Mouse (Mus musculus) urinary bladder, postnatal 10 days (tissue): Measurements from ENCODE around the gene Lgmn.

Experiments used
- DNase-seq: peaks from one replicate; pipeline ENCODE4 v3.0.0; 2022; ENCODE audit warnings: low spot score

Lgmn gene

DNA sequence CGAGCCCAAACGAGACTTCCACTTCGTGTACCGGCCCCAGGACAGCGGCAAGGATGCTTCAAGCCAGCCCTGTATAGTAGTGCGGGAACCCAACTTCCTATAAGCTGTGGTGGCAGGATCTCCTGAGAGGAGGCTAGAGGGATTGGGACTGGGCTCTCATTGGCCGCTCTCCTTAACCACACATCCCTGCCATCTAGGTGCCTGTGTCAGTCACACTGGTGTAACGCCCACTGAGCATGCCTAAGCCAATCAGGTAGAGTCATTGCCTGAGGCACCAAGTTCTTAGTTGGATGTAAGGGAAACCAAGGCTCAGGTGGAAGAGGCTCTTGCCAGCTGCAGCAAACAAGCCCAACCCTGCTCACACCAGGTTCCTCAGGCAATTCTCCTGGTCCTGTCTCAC is 49.6 kb downstream of the Lgmn start:
- no peak for DNase-seq

DNA sequence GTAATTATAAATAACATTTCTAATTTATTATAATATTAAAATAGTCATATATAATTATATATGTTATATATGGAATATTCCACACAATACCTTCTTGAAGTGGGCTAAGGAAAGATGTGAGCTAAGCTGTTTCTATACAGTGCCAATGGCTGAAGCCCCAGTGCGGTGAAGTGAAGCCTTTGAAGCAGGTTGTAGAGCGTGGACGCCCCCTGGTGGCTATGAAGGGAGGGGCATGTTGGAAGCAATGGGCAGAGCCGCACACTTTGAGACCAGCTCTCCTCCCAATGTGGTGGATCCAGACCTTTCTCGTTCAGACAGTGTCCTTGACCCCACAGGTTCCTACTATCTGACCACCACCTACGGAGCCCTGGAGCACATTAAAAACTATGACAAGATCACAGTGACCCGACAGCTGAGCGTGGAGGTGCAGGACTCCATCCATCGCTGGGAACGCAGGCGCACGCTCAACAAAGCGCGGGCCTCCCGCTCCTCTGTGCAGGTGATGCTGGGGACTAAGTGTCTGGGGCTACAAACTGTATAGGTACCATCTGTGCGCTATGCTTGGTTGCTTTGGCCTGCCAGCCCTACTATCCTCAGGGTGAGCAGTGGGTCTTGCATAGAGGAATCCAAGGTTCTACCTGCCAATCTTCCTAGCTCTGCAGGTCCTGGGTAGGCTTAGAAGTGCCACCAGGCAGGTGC is 52.2 kb downstream of the Lgmn start:
- DNase-seq, result peak; percentile 53

DNA sequence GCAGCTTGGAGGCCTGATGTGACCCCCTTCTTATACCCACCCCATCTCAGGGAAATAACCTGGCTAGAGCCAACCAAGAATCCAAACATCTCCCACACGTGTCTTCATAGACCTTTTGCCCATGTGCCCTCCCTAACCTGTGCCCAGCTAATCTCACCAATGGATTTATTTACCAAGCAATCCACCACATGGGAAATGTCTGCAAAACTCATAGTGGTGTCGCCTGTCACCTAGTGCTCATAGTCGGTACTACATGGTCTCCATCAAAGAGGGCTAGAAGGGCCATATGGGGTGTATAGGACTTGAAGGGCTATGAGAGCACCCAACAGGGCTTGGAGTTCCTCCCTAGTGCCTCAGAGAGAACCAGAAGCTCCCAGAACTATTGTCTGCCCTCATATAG is 54.8 kb downstream of the Lgmn start:
- no peak for DNase-seq

DNA sequence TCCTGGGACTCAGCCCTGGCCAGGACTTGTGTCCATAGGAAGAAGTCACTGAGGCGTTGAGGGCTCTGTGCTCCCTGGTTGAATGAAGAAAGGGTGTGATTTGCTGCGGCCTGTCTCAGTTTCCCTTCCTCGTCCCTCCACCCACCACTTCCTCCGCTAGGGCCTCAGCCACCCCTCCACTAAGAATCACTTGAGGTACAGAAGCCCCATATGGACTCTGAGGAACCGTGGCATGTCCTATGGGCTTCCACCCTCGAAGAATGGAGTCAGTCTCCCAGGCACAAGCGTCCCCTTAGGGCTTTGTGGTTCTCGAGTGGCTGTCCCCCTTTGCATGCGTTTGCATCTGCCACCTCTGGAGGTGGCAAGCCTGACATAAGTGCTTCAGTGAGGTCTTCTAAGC is 56.3 kb downstream of the Lgmn start:
- DNase-seq, result no peak

DNA sequence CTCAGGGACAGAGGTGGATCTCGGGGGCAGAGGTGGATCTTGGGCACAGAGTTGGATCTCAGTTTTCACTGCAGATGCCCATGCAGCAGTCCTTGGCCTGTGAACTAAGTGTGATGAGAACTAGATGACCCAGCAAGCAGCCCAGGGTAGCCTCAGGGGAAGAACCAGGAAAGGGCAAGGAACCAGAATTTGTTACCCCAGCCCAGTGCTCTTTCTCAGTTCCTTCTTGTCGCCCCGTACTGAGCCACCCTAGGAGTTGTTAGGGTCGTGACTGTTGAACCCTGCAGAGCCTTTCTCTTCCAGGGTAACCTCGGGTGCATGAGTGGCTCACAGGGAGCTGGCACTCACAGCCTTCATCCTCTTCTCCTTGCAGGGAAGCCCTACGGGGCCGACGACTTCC is 57.4 kb downstream of the Lgmn start:
- DNase-seq, result no peak

DNA sequence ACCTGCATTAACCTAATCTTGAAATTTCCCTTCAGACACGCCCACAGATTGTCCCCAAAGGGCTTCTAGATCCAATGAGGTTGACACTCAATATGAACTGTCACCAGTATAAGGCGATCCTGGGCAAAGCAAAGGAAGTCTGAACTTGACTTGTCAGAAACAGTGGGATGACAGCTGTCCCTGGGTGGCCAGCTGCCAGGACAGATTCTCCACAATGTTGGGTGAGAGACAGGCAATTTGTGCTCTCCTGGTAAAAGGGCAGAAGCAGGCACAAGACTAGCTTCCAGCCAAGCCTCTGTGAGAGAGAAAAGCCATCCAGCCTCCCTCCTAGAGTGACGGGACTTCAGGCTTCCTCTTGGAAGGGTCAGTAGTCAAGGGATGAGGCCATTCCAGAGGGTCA is 67.3 kb downstream of the Lgmn start:
- no peak for DNase-seq

DNA sequence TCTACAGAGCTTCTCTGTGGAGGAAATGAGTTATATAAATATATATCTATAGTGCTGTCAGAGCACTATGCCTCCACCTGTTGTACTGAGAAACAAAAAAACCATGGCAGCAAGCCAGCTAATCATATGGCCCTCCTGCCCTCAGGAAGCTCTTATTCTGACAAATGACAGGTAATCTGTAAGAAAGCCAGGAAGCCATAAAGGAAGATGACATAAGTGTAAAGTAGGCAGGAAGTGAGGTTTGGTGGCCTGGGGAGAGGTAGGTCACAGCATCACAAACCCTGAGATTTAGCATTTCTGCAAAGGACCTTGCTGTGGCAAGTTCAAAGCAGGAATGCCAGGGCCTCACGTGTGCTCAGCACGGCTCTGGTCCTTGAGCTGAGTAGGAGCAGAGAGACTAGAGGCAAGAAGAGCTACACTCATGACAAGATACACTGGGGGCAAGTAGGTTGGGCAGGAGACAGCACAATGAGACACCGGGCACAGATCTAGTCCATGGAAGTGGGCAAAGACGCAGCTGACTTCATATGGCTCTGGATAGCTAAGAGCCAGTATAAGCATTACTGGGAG is 68.6 kb downstream of the Lgmn start:
- no peak for DNase-seq

DNA sequence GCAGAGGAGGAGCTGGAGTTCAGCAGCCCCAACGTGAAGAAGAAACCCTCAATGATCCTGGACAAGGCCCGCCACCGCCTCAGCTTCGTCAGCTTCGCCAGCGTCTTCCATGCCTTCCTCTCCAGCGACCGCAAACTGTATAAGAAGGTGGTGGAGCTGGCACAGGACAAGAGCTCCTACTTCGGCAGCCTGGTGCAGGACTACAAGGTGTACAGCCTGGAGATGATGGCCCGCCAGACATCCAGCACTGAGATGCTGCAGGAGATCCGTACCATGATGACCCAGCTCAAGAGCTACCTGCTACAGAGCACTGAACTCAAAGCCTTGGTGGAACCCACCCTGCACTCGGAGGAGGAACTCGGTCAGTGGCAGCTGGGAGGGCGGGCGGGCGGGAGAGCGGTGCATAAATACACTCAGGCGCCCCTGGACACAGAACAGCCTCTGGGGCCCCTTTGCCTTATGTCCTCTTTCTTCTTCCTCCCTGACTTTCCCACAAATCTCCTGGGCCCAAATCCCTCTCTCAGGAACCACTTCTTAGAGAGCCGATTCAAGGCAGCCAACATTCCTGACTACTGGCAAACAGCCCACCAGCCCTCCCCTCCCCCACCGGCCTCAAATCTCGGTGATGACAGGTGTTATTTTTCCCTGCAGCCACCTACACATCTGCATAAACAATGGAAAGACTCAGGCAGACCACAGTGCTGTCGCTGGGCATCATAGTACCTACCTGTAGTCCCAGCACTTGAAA is 70.0 kb downstream of the Lgmn start:
- DNase-seq, result no peak

DNA sequence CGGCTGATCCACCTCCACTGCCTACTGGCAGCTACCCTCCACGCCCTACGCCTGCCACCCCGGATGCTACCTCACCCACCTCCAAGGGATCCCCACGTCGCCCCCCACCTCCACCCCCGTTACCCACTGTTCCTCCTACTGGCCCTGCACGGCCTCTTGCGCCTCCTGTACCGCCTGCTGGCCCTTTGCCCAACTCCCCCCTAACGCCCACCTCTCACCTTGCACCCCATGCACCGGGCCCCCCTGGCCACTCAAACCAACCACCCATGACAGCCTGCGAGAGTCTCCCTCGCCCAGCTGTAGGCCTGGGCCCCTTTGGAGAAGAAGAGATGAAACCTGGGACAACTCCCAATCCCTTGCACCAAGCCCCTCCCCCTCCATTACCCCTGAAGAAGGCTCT is 71.1 kb downstream of the Lgmn start:
- DNase-seq, result no peak

DNA sequence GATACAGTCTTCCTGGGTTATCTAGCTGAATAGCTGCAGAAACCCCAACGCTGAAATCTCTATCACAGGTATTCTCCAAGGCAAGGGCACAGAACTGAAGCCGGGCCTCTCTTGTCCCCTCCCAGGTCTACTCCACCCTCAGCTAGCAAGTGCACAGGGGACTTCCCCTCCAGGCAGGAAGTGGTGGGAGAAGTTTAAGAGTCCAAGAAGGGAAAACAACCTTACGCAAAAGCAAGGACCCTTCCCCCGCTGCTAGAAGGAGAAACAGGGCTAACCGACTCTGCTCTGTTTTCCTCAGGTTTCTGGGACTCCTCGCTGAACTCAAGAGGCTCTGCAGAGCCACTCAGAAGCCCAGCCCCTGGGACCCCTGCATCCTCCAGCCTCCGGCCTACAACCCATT is 71.5 kb downstream of the Lgmn start:
- no peak for DNase-seq

DNA sequence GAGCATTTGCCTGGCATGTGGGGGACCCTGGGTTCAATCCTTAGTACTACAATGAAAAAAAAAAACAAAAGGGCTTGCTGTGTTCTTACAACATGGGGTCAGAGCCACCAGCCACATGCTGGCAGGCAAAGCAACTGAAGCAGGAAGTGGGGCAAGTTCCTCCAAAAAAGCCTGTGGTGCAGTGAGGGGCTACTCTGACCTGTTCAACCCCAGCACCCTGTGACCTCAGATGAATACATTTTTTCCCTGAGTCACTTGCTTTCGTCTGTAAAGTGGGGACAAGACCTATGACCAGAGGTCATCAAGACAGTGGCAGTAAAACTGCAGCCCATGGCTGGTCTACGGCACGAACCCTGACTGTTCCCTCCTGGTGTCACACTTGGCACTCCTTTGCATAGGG is 72.5 kb downstream of the Lgmn start:
- no peak for DNase-seq

DNA sequence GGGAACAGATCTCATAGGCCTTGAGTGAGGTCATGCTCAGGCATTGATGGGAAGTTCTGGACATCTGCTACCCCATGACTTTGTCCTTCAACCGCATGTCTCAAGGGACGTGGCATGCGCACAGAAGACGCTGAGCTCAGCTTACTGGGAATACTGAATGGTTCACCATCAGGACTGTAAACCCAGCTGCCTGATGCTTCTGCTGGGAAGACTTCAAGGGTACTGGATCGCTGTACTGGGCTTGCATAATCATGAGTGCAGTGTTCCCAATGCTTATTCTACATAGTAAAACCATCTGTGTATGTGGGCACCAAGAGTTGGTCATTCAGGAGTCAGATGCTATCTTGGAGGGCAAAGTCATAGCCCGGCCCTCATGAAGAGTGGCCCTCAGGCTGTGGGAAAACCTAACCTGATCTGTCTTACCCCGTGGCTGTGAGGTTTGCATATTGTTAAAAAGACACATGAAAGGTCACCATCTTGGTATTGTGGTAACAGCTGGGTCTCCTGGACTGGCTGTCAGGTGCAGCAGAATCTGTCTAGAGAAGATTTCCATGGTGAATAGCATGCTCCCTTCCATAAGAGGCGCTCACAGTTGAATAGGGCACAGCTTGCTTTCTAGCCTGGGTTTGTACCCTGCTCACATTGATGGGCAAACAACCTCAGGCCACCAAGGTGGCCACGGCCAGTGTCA is 73.3 kb downstream of the Lgmn start:
- DNase-seq, result no peak

DNA sequence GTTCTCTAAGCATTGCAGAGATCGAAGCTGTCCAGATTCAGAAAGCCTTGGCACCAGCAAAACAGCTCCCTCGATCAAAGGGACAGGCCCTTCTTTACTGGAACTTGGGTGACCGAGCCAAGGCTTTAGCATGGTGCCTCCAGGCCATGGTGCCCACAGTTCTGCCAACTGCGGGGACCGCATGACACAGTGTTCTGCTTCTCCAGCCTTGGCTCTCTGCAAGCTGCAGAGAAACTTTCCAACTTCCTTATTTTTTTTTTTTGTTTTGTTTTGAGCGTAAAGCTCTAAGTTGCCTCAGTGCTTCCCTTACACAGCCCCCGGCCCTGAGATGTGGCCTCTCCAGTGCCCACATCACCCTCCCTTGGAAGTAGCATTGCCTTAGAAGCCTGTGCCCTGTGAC is 74.6 kb downstream of the Lgmn start:
- no peak for DNase-seq

DNA sequence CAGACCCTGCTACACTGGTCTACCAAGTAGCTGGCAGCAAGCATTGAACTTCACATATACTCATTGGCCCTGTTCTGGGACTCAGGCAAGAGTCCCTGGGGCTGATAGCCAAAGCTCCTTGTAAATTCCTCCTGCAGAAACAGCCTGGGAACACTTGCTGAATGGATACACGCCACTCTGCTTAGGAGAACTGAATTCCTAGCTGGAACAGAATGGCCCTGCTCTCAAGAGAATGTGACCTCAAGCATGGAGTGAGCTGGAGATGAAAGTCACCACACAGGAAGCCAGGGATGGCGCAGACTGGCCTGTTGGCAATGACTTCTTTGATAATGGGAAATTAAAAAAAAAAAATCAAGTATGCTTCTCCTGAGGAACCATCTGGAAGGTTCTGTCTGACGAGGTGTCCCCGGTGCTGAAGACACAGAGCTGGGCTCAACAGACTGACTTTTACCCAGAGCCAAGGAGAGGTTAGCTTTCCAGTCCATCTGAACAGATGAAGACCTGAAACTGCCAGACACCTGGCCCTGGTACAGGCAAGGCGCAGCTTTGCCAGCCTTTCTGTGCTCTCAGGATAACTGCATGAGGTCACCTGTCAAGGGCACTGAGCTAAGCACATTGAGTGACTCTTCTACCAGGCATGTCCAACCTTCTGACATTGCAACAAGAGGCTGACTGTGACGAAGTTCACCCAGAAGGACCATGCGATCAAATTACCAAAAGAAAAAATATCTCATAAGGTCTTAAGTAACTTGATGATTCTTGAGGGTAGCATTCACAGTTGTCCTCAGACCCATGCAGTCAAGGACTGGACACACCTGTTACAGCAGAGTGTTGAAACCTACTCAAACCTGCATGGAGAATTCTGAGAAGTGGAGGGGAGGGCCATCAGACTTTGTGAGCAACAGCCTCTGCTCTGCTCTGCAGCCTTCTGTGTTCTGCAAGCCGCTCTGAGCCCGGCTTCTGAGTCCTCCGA is 78.1 kb downstream of the Lgmn start:
- DNase-seq, result no peak

DNA sequence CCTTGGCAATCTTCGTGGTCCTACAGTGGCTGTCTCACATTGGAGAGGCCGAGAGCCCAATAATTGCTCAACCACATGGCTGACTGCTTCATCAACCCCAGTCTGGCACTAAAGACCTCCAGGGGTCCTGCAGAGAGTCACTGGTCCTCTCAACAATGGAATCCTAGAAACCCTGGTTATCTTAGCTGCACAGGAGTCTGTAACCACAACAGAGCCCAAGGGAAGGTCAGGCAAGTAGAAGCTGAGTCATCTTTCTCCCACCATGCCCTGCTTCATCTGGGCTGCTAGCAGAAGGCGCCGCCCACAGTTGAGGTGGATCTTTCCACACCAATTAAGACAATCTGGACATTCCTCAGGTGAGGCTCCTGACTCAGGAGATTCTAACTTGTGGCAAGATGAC is 80.2 kb downstream of the Lgmn start:
- no peak for DNase-seq

DNA sequence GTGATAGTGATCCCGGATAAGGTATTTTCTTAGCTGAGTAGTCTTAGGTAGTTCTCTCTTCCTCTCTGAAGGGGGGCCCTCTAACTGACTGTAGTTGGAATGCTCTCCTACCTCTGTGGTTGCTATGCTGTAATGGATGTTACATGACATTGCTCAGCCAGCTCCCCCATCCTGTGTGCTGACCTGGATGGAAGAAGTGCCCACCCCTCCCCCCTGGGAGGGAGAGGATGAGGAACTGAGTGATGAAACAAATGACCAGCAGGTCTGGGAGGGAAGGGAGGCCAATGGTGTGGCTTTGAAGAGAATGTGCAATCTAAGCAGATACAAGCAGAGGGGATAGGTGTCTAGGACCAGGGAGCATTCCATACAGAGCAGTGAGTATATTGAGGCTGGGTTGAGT is 82.8 kb downstream of the Lgmn start:
- no peak for DNase-seq

DNA sequence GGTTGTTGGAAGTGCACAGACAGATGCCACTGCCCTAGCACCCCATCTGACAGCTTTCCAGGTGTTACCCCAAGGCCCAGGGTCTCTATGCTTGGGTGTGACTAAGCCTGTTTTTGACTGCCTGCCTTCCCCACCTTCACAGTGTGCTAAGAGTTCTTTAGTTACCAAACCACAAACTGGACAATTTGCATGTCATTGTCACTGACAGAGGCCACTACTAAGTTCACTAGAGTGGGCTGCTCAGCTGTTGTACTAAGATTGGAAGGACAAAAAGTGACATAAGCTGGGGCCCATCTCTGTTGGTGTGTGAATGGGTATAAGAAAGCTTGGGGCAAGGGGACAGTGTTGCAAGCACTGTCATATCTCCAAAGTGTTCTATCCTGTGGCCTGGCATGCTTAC is 83.8 kb downstream of the Lgmn start:
- DNase-seq, result no peak

DNA sequence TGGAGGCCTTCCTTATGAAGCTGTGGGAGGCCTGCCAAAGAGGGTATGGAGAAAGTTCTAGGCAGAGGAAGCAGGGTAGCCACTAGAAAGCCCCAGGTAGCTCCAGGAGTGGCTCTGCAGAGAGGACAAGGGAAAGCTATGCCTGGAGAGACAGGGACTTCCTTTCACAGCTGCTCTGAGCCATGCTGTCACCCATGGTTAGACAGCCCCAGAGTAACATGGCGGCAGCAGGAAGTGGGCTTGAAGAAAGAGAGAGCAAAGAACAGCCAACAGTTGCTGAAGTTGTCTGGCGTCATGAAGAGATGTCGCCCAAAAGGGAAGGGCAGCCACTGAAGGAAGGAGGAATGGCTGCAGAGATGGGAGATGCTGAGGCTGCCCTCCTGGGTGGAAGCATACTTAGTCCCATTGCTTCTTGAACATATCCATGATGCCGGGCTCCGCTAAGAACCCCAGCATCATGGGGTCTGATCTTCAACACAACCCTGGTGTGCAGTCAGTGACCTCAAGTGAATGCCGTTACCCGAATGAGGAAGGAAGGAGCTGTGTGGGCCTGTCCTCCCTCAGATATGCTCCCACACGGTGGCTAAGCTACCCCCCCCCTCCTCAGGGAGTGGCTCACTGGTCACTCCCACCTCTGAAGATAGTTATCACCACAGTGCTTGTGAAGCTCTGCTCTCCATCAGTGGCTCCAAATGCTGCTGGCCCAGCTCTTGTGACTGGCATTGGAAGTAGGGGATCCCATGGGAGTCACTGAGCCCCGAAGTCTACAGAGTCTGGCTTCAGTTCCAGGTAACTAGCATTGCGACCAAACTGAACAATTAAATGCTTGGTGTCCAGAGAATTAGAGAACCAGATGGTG is 85.3 kb downstream of the Lgmn start:
- no peak for DNase-seq

DNA sequence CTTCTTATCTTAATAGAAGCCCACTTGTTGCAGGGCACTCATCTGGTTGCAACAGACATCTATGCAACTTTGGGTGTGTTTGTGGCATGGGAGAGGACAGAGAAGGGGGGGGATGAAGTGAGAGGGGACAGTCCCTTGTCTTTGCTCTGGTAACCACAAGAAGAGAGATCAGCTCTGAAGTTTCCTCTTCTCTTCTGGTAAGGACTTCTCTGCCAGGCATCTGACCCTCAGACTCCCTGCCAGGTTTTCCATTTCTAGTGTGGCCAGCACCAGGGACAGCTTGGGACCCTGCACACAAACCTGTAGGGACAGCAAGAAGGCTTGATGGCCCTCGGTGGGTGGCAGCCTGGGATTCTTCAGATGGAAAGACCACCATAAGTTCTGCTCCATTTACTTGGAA is 88.6 kb downstream of the Lgmn start:
- DNase-seq, result no peak

DNA sequence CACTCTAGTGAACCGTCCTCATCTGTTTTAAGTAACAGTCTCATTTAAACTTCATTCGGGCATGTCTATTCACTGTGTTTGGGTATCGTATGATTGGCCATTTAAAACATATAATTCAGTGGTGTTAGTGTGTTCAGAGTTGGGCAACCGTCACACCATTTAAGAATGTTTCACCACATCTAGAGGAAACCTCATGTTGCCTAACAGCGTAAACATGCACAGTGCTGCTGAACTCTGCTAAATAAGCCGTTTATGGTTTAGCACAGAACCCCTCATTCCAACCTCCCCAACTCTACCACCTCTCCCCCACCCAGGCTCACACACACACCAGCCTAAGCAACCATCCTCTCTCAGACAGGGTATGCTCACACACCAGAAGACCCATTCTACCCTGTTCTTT is 91.2 kb downstream of the Lgmn start:
- DNase-seq, result no peak

DNA sequence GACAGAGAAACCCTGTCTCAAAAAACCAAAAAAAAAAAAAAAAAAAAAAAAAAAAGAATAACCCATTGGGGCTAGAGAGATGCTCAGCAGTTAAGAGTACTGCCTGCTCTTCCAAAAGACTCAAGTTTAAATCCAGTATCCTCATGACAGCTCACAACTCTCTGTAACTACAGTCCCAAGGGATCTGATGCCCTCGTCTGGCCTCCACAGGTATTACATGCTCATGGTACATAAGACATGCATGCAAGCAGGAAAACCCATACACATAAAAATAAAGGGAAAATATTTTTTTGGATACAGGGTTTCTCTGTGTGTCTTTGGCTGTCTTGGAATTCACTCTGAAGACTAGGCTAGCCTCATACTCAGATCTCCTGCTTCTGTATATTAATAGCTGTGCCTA is 93.1 kb downstream of the Lgmn start:
- DNase-seq, result no peak
